Mouse (Mus musculus) adrenal gland, postnatal 36 days (tissue): ENCODE measurements around the gene Zhx3. TPM values are rescaled to one million over a fixed set of nuclear protein-coding genes. Genes with fewer than 3 reads are reported as not detected.

ENCODE experiments used
- DNase-seq, 2 experiments: peaks; one replicate each; pipeline ENCODE4 v3.0.0; 2021; ENCODE audit warnings: mixed read lengths in 1 of 2
- total RNA-seq, 2 experiments: library from RNA; stranded (reverse); gene quantifications; 2 replicates each; pipeline ENCODE4 v1.2.3; 2021

Zhx3 gene
- total RNA-seq, 2 experiments from 2014 or later, result 60.4 to 116 TPM

GRCm38 (mm10) chr2:160729851-160730796, 142.7 kb downstream of the Zhx3 start:
- DNase-seq, result peak in 1 of 2 experiments; percentile 39

- DNase-seq, result no peak
Observed at GRCm38 (mm10) chr2:160729436-160729835, 143.4 kb downstream of the Zhx3 start.

- no peak for DNase-seq
Observed at GRCm38 (mm10) chr2:160728972-160729371, 143.8 kb downstream of the Zhx3 start.

- no peak for DNase-seq
Observed at GRCm38 (mm10) chr2:160725877-160726864, 146.6 kb downstream of the Zhx3 start.

GRCm38 (mm10) chr2:160724536-160724935, 148.3 kb downstream of the Zhx3 start:
- no peak for DNase-seq

- no peak for DNase-seq
Observed at GRCm38 (mm10) chr2:160723613-160724375, 149.0 kb downstream of the Zhx3 start.

- no peak for DNase-seq
Observed at GRCm38 (mm10) chr2:160722714-160723113, 150.1 kb downstream of the Zhx3 start.

GRCm38 (mm10) chr2:160718811-160719210, 154.0 kb downstream of the Zhx3 start:
- no peak for DNase-seq

- peak; percentile 49 to 65 for DNase-seq
Observed at GRCm38 (mm10) chr2:160717269-160717668, 155.5 kb downstream of the Zhx3 start.

- no peak for DNase-seq
Observed at GRCm38 (mm10) chr2:160715463-160716030, 157.3 kb downstream of the Zhx3 start.

- no peak for DNase-seq
Observed at GRCm38 (mm10) chr2:160707673-160708072, 165.1 kb downstream of the Zhx3 start.

- no peak for DNase-seq
Observed at GRCm38 (mm10) chr2:160702824-160703223, 170.0 kb downstream of the Zhx3 start.

- no peak for DNase-seq
Observed at GRCm38 (mm10) chr2:160701603-160702002, 171.2 kb downstream of the Zhx3 start.

- DNase-seq, result peak; percentile 68
Observed at GRCm38 (mm10) chr2:160700271-160700670, 172.5 kb downstream of the Zhx3 start.

Other genes starting within 250 kb of the Zhx3 start
- gene Top1, start 227.1 kb downstream of the Zhx3 start, total RNA-seq, result 10 to 100 TPM; 79.6 to 97.2 TPM
- 10 to 100 TPM; 51.7 to 62.2 TPM for gene Plcg1, start 141.7 kb downstream of the Zhx3 start, total RNA-seq
- 10 to 100 TPM; 22.9 to 71.7 TPM for gene Lpin3, start 7.7 kb upstream of the Zhx3 start, total RNA-seq
- not detected for gene Emilin3, start 39.3 kb upstream of the Zhx3 start, total RNA-seq
- 10 to 100 TPM; 34.7 TPM for gene Chd6, start 236.1 kb upstream of the Zhx3 start, total RNA-seq